Mouse (Mus musculus): ENCODE measurements around the gene Tns3.
"Not testable (repeated sequence)": the region's sequence is repeated elsewhere in the genome, so short reads cannot be mapped to it uniquely, and the experiment has no call there.

Tns3 gene

DNA sequence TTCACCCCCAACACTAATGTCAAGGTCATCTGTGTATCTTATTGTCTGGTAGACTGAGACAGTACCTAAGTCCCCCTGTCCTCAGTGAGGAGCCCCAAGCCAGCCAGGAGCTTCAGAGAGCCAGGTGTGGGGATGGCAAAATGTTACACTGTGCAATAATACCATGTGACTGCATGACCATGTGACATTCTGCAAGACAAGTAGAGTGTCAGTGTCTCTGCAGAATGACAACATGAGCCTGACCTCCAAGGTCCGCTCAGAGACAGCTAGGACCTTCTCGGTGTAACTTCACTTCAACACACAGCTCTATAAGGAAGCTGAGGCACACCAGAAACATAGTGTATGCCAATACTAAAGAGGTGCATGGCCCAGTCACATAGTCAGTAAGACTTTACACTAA is 20.1 kb downstream of the Tns3 start:
- no peak for DNase-seq

DNA sequence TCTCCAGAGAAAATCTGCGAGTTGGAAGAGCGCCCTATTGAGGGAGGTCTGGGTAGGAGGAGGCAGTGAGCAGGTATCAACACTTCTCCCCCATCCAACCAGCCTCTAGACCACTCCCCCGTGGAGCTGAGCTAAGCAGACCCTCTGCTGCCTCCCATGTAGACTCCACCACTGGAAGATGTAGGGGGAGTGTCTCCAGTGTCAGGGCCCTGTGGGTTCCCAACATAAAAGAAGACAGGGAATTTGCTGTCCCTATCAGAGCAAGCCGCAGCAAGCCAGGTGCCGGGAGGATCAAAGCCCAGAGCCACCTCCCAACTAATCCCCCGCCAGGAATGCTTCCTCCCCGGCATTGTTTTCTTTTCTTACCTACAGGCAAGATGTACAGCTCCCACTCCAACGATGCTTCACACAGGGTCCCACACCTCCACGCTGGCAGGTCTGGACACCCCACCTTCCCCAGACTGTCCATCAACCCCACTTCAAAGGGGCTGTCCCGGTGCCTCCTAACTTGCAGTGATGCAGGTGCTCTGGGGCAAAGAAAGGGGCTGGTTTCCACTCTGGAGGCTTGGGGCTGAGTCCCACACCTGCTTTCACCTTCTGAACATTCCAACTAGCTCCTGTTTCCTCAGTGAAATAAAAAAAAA is 22.6 kb downstream of the Tns3 start:
- DNase-seq: no peak

DNA sequence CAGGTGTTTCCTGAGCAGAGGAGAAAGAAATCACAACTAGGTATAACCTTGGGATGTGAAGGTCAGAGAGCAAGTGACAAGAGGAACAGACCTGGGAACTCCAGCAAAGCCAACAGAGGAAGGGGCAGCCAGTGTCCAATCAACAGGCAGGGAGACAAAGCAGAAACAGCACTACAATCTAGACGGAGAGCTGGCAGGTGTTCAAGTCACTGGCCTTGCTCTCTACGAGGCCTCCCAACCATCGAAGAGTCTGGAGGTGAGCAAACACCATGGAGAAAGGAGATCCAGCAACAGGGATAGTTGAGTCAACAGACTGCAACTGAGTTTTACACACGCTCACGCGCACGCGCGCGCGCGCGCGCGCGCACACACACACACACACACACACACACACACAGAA is 24.6 kb downstream of the Tns3 start:
- DNase-seq: no peak

DNA sequence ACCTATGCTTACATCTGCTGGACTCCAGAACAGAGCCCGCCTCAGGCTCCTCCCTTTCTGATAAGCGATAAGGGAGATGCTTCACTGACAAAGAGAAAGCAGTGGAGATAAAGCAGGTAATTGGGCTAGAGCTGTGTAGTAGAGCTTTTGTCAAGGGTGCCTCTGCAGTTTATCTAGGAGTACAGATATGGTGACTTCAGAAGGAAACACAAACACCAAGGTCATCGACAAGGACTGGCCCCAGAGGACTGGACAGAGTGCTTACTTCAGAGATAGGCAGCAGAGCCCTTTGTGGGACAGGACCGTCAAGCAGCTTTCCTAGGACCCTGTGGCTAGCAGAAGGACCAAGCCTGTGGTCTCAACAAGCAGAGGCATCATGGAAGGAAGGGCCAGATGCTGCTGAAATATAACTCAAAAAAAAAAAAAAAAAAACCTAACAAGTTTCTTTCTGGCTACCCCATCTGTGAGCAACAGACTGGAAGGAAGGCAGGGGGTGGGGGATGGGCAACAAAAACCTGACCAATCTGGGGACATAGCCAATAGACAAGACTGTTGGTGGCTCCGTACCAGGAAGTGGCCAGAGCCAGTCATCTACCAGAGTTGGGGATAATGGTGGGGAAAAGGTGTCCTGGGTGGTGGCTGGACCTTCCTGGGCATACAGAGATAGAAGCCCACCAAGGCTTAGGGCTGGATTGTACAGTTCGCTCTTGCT is 25.2 kb downstream of the Tns3 start:
- peak; percentile 82 to 84 for DNase-seq

DNA sequence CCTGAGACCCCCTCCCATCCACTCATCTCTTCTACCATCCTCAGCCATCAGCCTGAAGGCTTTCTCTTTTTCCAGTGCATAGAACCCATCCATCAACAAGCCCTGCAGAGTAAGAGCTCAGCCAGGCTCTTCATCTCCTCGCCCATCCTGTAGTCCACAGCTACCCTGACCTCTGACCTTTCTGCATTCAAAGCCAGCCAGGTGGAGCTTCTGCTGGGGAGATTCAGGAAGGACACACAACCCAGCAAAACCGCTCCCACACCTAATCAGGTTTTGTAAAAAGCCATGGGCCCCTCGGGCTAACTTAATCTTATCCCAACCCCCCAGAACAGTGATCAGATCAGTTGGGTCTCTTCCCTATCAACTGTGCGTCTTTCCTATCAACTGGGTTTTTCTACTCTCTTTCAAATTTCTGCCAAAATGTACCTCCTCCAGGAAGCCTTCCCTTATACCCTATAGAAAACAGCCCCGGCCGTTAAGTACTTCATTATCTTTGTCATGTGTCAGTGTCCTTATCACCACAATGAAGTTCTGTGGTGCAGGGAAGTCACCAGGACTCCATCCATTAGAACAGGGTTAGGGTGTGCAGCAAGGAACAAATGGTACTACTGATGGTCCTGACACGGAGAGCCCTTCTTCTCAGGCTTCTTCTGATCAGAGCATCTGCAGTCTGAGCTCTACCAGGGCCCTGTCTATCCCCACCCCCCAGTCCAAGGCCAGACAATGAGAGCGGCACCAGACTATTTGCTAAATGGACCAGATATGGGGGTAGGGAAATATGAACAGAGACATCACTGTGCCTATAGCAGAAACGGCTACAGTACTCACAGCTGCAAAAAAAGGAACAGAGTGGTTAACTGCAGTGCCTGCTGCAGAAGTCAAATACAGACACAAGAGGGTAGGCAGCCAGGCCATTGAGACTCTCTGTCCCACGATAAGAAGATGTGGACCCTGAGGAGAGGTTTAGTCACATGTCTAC is 26.6 kb downstream of the Tns3 start:
- no peak for DNase-seq

DNA sequence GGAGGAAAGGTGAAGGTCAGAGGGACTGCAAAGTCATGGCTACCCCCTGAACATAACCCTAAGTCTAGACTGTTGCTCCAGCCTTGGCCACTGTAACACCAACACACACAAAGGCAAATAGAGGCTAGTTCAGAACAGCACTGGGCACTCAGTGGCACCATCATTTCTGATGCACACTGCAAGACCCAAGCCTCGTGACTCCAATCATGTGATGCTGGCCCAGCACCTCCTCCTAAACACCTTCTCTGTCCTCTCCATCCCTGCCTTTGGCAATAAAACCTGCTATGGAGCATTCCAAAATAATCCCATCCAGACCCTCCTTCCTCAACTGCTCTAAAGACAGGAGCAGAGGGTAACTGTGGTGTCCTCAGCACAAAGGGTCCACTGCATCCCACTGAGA is 27.7 kb downstream of the Tns3 start:
- DNase-seq: no peak

DNA sequence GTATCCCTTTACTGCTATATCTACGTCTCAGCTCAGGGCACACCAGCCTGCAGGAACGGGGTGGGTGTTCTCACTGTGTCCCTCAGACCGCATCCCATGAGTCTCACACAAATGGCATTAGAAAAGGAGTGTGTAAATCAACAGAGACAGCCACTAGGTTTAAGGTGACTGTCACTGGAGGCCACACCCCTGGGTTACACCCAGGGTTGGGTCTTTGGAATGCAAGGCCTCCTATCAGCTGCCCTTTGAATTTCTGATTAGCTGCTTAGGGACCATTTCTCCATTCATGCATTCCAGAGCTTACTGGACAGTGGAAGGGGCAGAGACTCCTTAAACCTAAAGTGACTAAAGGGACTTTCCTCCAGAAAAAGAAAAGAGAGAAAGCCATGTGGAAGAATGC is 28.6 kb downstream of the Tns3 start:
- no peak for DNase-seq

DNA sequence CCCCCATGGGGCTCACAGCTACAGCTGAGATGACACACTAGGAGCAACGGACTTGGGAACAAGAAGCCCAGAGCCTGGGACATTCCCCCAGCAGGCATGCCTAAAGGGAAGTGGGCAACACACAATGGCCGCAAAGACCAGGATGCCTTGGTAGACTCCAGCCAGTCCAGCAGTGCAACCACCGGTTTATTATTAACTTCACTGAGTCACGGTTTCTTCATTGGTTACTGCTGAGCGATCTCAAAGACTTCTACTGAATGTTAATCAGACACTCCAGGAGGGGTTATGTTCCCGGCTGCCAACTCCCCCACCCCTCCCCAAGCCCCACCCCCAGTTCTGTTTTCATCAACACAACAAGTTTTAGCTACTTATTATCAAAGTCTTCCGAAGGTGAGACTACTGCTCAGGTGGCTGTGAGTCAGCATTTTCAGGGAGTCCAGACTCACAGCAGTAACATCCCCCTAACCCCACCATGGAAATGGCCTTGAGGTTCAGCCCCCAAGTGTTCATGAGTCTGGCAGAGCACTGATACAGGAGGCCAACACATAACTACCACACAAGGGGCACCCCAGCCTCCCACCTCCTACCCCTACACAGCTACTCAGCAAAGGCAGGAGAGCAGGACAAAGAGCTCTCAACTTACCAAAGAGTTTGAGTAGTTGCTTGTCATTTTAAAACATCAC is 29.5 kb downstream of the Tns3 start:
- DNase-seq: no peak

DNA sequence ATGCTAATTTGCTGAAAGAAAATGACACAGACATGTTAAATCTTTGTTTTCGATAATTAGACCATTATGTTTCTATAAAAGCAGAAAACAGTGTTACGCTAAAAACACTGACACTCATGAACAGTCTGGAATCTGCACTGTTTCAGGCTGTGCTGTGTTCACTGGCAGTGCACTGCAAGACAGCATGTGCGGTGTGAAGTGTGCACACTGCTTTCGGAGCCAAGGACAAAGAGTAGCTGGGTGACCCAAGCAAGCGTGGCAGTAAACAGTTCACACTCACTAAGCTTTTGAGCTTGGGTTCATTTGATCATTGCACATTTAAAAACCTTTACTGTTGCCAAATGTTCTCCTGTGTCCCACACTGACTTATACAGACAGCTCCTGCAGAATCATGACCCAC is 32.2 kb downstream of the Tns3 start:
- DNase-seq: no peak

DNA sequence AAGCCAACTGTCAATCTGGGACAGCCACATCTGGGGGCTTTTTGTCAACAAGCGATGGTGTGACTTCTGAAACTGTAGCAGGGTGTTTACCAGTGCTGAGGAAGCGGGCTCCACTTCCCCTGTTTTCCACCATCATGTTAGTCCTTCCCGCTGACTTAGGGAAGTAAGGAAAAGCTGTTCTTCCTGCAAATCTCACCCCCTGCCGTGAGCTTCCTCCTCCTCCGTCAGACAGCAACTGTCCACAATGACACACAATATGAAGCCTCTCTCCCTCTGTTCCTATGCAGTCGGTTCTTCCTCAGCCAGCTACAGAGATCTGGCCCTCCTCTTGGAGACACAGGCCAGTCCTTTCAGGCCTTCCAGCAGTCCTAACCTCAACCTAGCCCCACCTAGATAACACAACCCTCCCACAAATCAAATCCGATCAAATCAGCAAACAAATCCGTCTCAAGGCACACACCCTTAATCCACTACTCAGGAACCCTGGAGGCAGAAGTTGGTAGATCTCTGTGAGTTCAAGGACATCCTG is 34.4 kb downstream of the Tns3 start:
- peak in 1 of 2 experiments; percentile 43 for DNase-seq

DNA sequence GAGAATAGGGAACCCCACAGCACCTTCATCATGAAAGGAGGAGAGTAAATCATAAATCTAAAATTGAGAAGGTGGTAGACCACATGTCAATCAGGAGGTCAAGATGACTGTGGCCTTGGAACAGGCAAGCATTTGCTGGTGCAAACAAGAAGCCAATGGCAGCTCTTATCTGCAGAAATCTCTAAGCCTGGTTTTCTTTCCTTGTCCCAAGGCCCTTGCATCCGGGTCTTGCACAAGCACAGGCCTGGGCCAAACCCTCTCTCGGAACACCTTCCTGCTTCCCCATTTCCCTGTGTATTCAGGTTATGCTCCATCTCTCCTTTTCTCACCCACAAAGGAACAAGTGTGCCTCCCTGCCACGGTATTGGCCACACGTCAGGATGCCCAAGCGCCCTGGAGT is 35.0 kb downstream of the Tns3 start:
- DNase-seq: no peak

DNA sequence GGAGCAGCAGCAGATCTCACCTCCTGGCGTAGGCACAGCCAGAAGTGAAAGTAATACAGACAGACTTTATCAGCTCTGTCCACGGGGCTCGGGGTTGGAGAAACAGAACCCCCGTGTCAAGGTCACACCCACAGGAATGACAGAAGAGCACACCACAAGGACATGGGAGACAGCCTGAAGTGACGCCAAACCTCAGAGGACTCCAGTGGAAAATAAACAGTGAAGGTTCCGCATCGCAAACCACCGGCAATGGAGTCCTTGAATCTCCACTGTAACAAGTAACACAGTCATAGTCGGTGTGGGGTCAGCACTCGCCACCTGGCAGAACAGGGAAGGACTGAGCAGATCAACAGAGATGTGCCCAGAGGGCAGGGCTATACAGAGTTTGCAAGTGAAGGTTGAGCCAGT is 35.5 kb downstream of the Tns3 start:
- no peak for DNase-seq

DNA sequence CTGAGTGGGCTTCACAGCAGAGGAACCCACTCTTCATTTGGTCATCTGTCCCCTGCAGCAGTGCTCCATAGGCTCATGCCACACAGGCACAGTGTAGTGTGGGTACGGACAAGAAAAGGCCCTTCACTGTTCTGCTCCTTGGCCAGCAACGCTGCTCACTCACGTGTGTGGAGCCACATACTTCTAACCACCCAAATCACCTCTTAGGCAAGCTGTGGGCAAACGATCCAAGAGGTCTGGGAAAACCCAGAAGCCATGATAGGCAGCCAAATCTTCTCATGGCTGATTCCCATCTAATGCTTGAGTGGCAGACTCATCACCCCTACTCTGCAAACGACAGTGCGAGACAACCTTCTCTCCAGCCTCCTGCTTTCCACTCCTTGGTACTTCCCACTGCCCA is 37.2 kb downstream of the Tns3 start:
- no peak for DNase-seq

DNA sequence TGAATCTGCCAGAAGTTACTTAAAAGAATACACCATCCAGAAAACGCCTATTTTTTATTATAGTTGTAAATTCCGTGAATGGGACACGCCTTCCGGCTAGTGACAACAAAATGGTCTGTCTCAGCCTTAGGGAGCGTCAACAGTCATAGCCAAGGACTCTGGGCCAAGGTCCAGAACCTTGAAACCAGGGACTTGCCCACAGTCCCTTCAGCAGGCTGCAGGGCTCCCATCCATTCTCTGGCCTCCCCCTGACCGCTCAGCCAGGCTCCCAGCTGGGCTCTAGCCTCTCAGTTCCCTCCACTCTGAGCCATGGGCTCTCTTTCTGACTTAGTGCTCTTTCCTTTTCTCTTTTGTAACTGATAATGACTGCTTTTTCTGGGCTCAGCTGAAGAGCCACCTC is 37.6 kb downstream of the Tns3 start:
- peak in 1 of 2 experiments; percentile 27 for DNase-seq

DNA sequence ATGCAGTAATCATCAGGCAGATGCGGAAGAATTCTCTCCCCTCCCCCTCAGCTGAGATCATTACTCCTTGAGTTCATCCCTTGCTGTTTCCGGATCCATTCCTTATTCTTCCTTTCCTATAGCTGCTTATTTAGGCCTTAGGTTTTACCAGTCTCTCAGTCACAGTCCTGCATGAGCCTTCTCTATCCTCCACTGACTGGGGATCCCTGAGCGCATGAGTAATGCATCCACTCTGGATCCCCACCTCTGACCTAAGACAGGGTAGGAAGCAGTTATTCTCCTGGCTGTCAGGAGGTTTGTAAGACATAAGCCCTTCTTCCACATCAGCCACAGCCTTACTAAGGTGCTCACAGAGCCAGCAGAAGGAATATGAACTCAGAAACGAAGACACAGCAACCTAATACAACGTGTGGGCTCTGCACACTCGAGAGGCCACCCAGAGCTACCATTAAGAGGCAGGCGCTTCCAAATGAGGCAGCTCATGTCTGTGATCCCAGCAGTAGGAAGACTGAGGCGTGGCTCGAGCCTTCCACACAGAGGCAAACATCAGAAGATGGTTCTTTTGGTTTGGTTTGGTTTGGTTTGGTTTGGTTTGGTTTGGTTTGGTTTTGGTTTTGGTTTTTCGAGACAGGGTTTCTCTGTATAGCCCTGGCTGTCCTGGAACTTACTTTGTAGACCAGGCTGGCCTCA is 38.3 kb downstream of the Tns3 start:
- DNase-seq: no peak

DNA sequence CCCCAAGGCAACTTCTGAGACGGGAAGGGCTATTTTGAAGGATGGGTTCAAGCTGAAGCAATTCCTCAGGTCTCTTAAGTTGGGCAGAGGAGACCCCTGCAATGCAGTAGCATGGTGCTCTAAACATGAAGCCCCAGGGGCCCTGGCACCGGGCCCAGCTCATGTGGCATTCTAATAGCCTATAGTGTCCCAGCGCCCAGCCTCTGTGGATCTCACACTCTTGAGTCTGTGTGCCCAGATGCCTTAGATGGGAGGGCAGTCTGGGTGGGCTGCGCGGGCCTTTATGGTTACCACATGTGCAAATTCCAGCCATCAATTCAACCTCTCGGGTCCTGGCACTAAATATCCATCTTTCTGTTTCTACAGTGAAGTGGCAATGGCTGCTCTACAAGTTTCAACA is 38.9 kb downstream of the Tns3 start:
- peak; percentile 55 to 58 for DNase-seq

DNA sequence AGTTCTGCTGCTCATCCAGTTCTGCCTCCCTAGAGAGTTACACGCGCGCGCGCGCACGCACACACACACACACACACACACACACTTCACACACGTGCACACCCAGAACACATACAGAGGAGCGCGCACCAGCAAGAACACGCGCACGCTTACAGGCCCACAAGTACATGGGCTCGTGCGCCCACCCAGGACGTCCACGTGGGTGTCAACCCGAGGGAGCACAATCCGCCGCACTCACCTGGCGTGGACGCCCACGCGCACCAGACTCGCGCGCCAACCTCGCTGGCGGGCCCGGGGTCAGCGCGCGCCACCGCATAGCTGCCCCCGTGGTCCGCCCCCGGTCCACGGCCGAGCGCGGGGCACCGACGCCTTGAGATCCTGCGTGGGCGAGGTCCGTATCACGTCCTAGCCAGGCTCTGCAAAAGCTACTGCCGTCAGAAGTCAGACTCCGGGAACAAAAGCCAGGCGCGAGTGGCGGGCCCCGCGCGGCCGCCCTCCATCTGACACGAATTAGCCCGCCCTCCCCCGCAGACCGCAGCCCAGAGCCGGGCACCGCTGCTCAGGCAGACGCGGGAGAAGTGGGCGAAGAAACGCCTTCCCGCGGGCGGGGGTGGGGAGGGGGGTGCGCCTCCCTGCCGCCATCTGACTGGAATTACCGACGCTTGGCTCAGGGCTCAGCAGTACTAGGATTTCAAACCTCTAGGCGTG is 40.0 kb downstream of the Tns3 start:
- DNase-seq: peak; percentile 73 to 75

DNA sequence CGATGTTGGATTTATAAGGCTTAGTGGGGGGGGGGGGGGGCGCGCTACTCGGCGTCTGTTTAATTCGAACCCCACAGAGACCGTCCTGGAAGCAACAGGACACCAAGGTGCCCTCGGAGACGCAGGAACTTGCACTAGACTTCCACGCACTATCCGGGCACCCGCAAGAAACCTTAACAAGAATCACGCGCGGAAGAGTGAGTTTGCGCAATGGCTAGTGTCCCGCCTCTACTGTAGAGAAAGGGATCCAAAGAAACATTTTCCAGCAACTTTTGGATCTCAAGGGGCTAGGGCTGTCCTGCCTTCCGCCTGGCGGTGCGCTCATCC is 40.5 kb downstream of the Tns3 start:
- DNase-seq: no peak

DNA sequence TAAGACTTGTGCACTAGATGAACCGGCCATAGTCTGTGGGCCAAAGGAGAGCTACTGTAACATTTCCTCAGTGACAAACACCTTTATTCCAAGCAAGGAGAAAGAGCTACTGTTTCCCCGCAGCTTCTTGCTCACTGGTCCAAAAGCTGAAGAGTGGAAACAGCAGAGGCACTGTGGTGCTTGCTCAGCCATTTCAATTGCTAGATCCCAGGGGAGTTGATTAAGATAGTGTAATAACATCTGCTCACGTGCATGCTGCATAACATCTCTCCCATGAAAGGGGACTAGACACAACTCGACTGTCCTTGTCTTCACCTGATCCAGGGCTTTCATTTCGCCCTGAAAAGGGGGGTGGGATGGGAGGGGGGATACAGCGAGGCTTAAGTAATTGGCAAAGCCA is 41.7 kb downstream of the Tns3 start:
- DNase-seq: no peak

DNA sequence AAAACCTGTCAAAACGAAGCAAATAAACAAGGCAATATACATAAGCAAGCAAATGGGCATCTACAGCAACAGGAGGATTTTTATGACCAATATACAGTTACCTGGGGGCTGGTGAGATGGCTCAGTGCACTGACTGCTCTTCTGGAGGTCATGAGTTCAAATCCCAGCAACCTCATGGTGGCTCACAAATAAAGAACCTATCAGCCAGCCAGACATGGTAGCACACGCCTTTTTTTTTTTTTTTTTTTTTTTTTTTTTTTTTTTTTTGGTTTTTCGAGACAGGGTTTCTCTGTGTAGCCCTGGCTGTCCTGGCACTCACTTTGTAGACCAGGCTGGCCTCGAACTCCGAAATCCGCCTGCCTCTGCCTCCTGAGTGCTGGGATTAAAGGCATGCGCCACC is 45.2 kb downstream of the Tns3 start:
- DNase-seq: not testable (repeated sequence)

DNA sequence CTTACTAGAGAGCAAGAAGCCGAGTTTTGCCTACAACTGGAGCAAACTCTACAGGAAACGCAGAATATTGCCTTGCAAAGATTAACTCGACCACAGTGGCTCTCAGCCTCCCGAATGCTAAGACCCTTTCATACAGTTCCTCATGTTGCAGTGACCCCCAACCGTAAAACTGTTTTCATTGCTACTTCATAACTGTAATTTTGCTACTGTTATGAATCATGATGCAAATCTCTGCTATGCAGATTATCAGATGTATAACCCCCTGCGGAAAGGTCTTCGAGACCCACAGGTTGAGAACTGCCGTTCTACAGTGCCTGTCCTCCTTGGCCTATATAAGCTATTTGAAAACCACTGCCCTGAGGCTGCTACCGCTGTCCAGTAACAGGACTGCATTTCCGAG is 46.0 kb downstream of the Tns3 start:
- no peak for DNase-seq

DNA sequence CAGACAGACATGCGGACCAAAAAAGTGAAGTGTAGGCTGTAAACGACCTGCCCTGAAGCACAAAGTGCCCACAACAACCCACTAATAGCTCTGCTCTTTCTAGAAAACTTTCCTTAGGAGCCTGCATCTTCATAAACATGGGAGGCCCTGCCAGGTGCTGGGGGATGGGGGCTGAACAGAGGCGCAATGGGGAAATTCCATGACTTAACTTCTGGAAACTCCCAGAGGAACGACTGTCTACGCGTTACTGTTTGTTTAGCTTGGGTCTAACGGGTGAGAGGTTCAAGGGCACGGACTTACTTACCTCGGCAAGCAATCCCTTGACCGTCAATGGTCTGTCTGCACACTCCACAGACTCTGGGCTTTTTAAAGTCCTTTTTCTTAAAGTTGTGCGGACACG is 48.9 kb downstream of the Tns3 start:
- no peak for DNase-seq
